Mouse (Mus musculus) kidney, embryonic 14.5 days (tissue): Measurements from ENCODE around the gene Tmem109. TPM values are rescaled to one million over a fixed set of nuclear protein-coding genes. Genes with fewer than 3 reads are reported as not detected.
A peak's percentile ranks its signal among the peaks of the same experiment; 100 is the strongest.

Experiments used
- ATAC-seq: fragments of 200-750 bp; cut with Nextera tagmentation; 2 replicates; pipeline ENCODE4 v1.8.0; 2017; ENCODE audit warnings: moderate number of reproducible peaks, mild to moderate bottlenecking, moderate TSS enrichment, moderate library complexity; ENCODE audit not compliant: low FRiP score, low TSS enrichment
- H3K27ac ChIP-seq: fragments of 300-500 bp; sonication (generic); 2 replicates; pipeline ENCODE4 v1.5.1; 2014; ENCODE audit warnings: low read depth, mild to moderate bottlenecking, low read length, moderate library complexity, mixed read lengths
- H3K27me3 ChIP-seq: fragments of 300-500 bp; sonication (generic); 2 replicates; pipeline ENCODE4 v1.6.1; 2014; ENCODE audit warnings: mild to moderate bottlenecking, low read length; ENCODE audit not compliant: control insufficient read depth, insufficient read depth
- H3K36me3 ChIP-seq: fragments of 300-500 bp; sonication (generic); 2 replicates; pipeline ENCODE4 v1.6.1; 2014; ENCODE audit warnings: low read length, mixed read lengths; ENCODE audit not compliant: control insufficient read depth, insufficient read depth
- H3K4me1 ChIP-seq: fragments of 300-500 bp; sonication (generic); 2 replicates; pipeline ENCODE4 v1.6.1; 2014; ENCODE audit warnings: low read length, mixed read lengths; ENCODE audit not compliant: control insufficient read depth, insufficient read depth
- H3K4me2 ChIP-seq: fragments of 300-500 bp; sonication (generic); replicated peaks from 2 replicates; pipeline ENCODE4 v1.6.1; 2014; ENCODE audit warnings: low read depth, mild to moderate bottlenecking, low read length
- H3K4me3 ChIP-seq: fragments of 300-500 bp; sonication (generic); 2 replicates; pipeline ENCODE4 v1.5.1; 2014; ENCODE audit warnings: mild to moderate bottlenecking, low read length
- H3K9ac ChIP-seq: fragments of 300-500 bp; sonication (generic); 2 replicates; pipeline ENCODE4 v1.6.1; 2014; ENCODE audit warnings: low read depth, mild to moderate bottlenecking, low read length, moderate library complexity
- H3K9me3 ChIP-seq: fragments of 300-500 bp; sonication (generic); 2 replicates; pipeline ENCODE4 v1.6.1; 2016; ENCODE audit warnings: low read length; ENCODE audit not compliant: control insufficient read depth
- whole genome bisulfite sequencing: fragments of 180-500 bp; shearing (Covaris S2); extraction: QIAGEN DNeasy Blood & Tissue Kit; methylation state at CpG from one replicate; pipeline ENCODE4 v1.1.7; 2014; 5-methylcytosine and 5-hydroxymethylcytosine counted together
- polyA plus RNA-seq: library from polyadenylated mRNA; unstranded; fragments of >200 nt; fragmentation: Nextera tagmentation; extraction: Ambion mirVana; gene quantifications from 2 replicates; pipeline ENCODE4 v1.2.1, GENCODE M21; 2014

The Tmem109 gene
- polyA plus RNA-seq = 87.6 and 90.9 TPM in 2 replicates

DNA sequence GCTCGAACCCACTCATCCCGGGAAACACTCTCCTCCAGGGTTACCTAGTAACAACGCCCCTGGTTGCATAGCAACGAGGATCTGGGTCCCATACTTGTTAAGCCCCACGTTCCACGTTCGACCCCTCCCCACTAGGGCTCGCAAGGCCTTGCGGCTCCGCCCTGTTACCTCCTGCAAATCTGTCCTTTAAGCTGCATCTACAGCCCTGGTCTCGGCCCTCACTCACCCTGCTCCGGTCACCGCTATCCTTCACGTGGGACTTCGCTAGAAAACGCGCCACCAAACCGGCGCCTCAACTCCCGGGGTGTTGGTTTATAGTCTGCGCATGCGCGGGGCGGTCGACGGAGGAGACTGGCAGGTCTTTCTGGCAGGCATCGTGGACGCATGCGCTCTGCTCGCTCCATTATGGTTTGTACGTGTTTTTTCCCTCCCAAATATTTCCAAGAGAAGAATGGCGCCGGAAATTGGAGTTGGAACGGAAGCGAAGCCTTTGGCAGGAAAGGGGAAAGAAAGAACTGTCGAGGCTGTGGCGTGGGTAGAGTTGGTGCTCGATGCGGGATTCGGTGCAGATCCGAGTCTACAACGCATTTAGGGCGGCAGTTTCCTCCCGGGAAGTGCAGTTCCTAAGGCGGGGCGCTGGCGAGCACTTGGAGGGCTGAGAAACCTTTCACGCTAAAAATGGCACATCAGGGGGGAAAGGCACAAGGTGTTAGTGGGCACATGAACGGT lies at the start of gene Tmem109:
Tmem109 (minus strand) TSS at position 576 of the 729 bp plus-strand sequence.
- H3K27ac ChIP-seq = peak within 1 kb of the TSS; percentile 84
- peaks cover 10% of the 10 kb centered on the region for H3K4me1 ChIP-seq
- peak; percentile 92 for ATAC-seq
- peak within 1 kb of the TSS; percentile 64 for H3K4me3 ChIP-seq
- H3K4me2 ChIP-seq = peak within 1 kb of the TSS; percentile 94
- H3K9ac ChIP-seq = peak within 1 kb of the TSS; percentile 68
- peaks cover 6% of the 10 kb centered on the region; the same call in 1 of the 2 replicates for H3K36me3 ChIP-seq
- under 1% methylated on average over 49 of the region's 49 CpGs for WGBS
- no peaks in the 10 kb centered on the region for H3K27me3 ChIP-seq
- peaks cover 6% of the 10 kb centered on the region; the same call in 1 of the 2 replicates for H3K9me3 ChIP-seq

DNA sequence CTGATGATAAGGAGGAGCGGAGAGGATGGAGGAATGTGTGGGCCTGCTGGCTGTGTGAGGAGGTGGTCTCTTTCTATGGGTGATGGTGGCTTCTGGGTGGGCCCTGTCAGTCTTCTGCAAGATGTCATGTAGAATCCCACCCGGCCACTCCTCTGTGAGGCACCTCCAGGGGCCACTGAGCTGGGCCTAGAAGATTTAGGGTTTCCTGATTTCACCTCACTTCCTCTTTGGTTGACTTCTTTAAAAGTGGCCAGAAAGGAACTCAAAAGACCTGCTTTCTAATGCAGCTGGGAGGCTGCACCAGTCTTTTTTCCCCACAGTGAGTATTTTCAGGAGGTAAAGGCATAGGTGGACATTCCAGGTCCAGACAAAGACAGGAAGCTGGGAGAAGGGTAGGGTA lies 48.8 kb upstream of the Tmem109 start:
- Histone ChIP-seq H3K4me1 (peaks cover 8% of the 10 kb centered on the region; the same call in 1 of the 2 replicates), H3K27ac (no peak overlapping the region), H3K4me2 (no peak overlapping the region), H3K27me3 (no peaks in the 10 kb centered on the region), H3K4me3 (no peak overlapping the region), H3K9ac (no peak overlapping the region), H3K36me3 (no peaks in the 10 kb centered on the region), H3K9me3 (no peaks in the 10 kb centered on the region)
- WGBS = 66% methylated on average over 2 of the region's 2 CpGs
- ATAC-seq = no peak

DNA sequence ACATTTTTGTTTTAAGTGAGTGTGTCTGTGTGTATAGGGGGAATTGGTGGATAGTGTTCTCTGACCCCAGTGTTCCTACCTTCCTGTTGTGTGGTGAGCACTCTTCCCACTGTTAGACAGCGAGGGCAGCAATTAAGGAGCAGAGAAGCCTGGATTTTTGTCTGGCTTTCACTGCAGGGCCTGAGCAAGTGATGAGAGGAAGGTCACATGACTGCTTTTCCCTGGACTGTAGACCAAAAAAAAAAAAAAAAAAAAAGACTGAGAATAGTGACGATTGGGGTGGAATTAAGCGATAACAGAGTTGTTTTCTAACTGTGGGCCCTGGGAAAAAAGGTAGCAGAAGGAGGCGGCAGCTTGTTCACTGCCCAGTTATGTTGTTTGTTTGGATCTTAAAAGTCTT lies 44.9 kb upstream of the Tmem109 start:
- no peaks in the 10 kb centered on the region for H3K27me3 ChIP-seq
- no peak overlapping the region for H3K9ac ChIP-seq
- no peak overlapping the region for H3K4me3 ChIP-seq
- no peaks in the 10 kb centered on the region for H3K9me3 ChIP-seq
- H3K36me3 ChIP-seq = no peaks in the 10 kb centered on the region
- peaks cover 15% of the 10 kb centered on the region for H3K4me1 ChIP-seq
- H3K27ac ChIP-seq = peak overlapping the region; percentile 63; the same call in 1 of the 2 replicates
- ATAC-seq = no peak
- no peak overlapping the region for H3K4me2 ChIP-seq
- 38% methylated on average over 4 of the region's 4 CpGs for WGBS

DNA sequence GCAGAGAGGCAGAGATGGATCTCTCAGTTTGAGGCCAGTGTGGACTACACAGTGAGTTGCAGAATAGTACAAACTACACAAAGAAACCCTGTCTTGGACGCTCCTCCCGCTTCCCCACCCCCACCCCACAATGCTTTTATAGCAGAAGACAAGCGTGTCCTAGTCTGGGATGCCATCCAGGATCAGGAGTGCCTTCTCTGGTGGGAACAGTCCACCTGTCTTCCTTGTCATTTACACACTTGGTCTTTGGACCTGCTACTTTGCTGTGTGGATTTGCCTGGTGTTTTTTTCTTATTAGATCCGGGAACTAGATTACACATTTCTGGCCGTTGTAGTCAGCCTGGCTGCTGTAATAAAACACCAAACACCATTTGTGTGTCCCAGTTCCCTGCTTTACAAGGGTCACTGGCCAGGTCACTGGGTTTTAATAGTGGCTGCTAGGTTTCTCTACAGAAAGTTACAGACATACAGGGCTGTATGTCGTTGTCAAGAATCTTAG lies 44.4 kb upstream of the Tmem109 start:
- Histone ChIP-seq H3K27me3 (no peaks in the 10 kb centered on the region), H3K36me3 (no peaks in the 10 kb centered on the region), H3K9ac (no peak overlapping the region), H3K27ac (peak overlapping the region; percentile 63; the same call in 1 of the 2 replicates), H3K4me1 (peaks cover 15% of the 10 kb centered on the region), H3K9me3 (no peaks in the 10 kb centered on the region), H3K4me3 (no peak overlapping the region), H3K4me2 (no peak overlapping the region)
- 19% methylated on average over 6 of the region's 6 CpGs for WGBS
- ATAC-seq = peak; percentile 65

DNA sequence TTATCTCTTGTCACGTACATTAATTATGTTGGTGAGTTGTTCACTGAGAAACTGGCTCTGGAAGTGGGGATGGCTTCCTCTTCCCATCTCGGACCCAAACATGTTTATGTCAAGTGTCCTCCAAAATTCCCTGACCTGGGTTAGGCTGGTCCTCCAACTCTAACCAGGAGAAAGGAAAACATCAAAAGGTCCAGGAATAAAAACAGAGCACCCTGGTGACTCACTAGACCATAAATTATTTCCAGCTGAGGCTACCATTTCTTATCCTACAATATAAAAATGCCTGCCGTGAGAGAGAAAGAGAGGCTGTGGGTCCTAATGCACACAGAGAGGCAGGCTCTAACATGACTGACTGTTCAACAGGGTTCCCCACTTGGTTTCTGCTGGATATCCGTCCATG lies 42.4 kb upstream of the Tmem109 start:
- peaks cover 15% of the 10 kb centered on the region for H3K4me1 ChIP-seq
- ATAC-seq = no peak
- 26% methylated on average over 4 of the region's 4 CpGs for WGBS
- no peaks in the 10 kb centered on the region for H3K27me3 ChIP-seq
- H3K9ac ChIP-seq = no peak overlapping the region
- no peaks in the 10 kb centered on the region for H3K9me3 ChIP-seq
- no peaks in the 10 kb centered on the region for H3K36me3 ChIP-seq
- no peak overlapping the region for H3K4me2 ChIP-seq
- H3K4me3 ChIP-seq = no peak overlapping the region
- H3K27ac ChIP-seq = 0 out of 2 replicates have a peak overlapping the region, but pooled peaks have one; percentile 2

DNA sequence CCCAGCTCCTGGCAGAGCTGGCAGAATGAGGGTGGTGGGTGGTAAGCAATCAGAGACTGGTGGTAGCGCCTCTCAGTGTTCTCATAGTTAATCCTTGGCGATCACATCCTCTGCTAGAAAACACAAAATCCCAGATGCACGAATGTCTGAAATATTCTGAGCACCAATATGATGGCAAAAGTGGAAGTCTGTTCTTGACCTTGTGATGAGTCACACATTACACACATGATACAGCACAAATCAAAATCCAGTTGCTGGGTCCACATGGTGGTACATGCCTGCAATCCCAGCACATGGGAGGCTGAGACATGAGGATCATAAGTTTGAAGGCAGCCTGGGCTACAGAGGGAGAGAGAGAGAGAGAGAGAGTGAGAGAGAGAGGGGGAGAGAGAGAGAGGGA lies 39.3 kb upstream of the Tmem109 start:
- no peak overlapping the region for H3K4me3 ChIP-seq
- peaks cover 10% of the 10 kb centered on the region for H3K4me1 ChIP-seq
- H3K27ac ChIP-seq = no peak overlapping the region
- no peak overlapping the region for H3K4me2 ChIP-seq
- no peaks in the 10 kb centered on the region for H3K27me3 ChIP-seq
- 78% methylated on average over 3 of the region's 3 CpGs for WGBS
- ATAC-seq = no peak
- H3K36me3 ChIP-seq = no peaks in the 10 kb centered on the region
- H3K9me3 ChIP-seq = no peaks in the 10 kb centered on the region
- no peak overlapping the region for H3K9ac ChIP-seq

DNA sequence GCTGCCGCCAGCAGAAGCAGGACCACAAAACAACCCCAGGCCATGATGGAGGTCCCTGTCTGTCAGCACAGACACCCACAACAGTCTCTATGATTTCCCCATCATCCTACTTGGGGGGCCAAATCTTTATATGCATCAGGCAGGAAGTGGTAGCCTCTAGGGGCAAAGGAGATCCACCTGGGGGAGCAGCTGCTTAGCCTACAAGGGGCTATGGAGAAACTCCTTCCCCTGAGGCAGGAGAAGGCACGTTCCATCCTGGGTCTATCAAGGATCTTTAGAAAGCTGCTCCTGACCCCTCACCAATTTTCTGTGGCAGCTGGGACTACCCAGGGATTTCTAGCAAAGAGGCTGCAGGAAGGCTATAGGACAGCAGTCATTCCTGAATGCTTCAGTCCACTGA lies 38.7 kb upstream of the Tmem109 start, which contains the start of gene Zp1:
Zp1 (minus strand) TSS at position 101 of the 400 bp plus-strand sequence.
- H3K4me1 ChIP-seq = peaks cover 7% of the 10 kb centered on the region
- no peaks in the 10 kb centered on the region for H3K36me3 ChIP-seq
- H3K9ac ChIP-seq = no peak within 1 kb of the TSS
- no peaks in the 10 kb centered on the region for H3K27me3 ChIP-seq
- H3K4me2 ChIP-seq = no peak within 1 kb of the TSS
- ATAC-seq = no peak
- no peak within 1 kb of the TSS for H3K27ac ChIP-seq
- no peaks in the 10 kb centered on the region for H3K9me3 ChIP-seq
- 71% methylated on average over 2 of the region's 2 CpGs for WGBS
- no peak within 1 kb of the TSS for H3K4me3 ChIP-seq

DNA sequence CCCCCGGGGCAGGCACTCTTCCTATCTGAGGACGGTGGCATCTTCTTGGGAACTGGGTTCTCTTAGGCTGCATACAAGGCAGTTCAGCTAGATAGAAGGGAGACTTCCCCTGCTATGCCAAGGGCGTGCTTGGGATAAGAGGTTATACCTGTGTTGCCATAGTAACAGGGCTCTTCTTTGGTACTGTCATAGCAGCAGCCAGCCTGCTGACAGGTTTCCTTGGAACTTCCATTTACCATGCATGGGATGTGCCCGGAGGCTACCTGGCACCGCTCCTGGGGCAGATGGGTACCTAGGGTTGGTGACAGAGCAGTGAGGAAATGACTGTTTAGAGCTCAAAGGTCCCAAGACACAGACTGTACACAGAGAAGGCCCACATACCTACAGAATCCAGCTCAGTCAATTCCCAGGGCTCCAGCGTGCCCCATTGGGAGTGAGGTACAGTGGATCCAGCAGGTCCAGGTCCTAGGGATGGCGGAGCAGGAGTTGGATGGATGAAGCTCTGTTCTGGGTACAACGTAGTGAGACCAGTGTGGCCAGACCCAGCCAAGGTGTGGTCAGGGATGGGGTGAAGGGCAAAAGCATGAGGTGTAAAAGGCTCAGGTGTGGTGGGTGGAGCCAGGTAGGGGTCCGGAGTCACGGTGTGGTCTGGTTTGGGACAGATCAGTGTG lies 36.7 kb upstream of the Tmem109 start:
- Histone ChIP-seq H3K27me3 (no peaks in the 10 kb centered on the region), H3K4me1 (0 out of 2 replicates have a peak, but pooled peaks cover 3% of the 10 kb centered on the region), H3K9me3 (no peaks in the 10 kb centered on the region), H3K4me2 (no peak overlapping the region), H3K4me3 (no peak overlapping the region), H3K36me3 (no peaks in the 10 kb centered on the region), H3K27ac (no peak overlapping the region), H3K9ac (no peak overlapping the region)
- WGBS = 91% methylated on average over 10 of the region's 10 CpGs
- ATAC-seq = no peak

DNA sequence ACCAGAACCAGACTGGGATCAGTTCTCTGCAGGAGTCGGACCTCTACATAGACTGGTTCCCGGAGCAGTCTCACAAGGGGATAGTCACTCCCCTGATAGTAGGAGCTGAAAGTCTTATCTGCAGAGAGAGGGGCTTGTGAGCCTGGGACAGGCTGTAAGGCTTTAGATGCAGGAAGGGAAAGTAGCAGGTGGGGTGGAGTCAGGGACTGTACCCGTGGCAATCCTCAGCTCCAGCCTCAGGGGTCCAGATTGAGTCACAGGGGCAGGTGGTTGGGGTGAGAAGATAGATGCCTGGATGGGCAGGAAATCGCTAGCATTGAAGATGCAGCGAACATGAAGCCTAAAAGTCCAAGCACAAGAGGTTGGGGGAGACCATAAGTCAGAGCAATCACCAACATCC lies 34.7 kb upstream of the Tmem109 start:
- Histone ChIP-seq H3K36me3 (no peaks in the 10 kb centered on the region), H3K27ac (no peak overlapping the region), H3K4me2 (no peak overlapping the region), H3K4me3 (no peak overlapping the region), H3K27me3 (no peaks in the 10 kb centered on the region), H3K4me1 (0 out of 2 replicates have a peak, but pooled peaks cover 3% of the 10 kb centered on the region), H3K9ac (no peak overlapping the region), H3K9me3 (no peaks in the 10 kb centered on the region)
- WGBS = 61% methylated on average over 5 of the region's 5 CpGs
- no peak for ATAC-seq
